Mouse (Mus musculus): ENCODE data around the gene Idnk. TPM values are rescaled to one million over a fixed set of nuclear protein-coding genes. Genes with fewer than 3 reads are reported as not detected.

The Idnk gene
- total and polyA plus RNA-seq, 3 experiments: 14.8 to 63.2 (median 46.7) TPM

- ATAC-seq (ENCODE audit: extremely low read depth, insufficient number of reproducible peaks, low FRiP score, poor library complexity, severe bottlenecking): no peak
- no peak overlapping the region for H3K4me3 ChIP-seq (ENCODE audit: low read depth, low read length)
- H3K27me3 ChIP-seq (ENCODE audit: insufficient read depth, low read length): no peaks in the 10 kb centered on the region
- H3K36me3 ChIP-seq (replicated peaks): no peaks in the 10 kb centered on the region
- no peaks in the 10 kb centered on the region for H3K4me1 ChIP-seq (ENCODE audit: insufficient read depth, low read depth, low read length)
- DNase-seq (ENCODE audit: low spot score): no peak
- no peaks in the 10 kb centered on the region for H3K9me3 ChIP-seq (replicated peaks)
- TF ChIP-seq POLR2AphosphoS5 (IDR thresholded peaks at IDR 0.05; ENCODE audit: insufficient replicate concordance, low read depth, low read length) (no peak), TAL1 (conservative IDR thresholded peaks at IDR 0.05; ENCODE audit: low read depth, low read length) (no peak), CTCF (IDR thresholded peaks at IDR 0.05; ENCODE audit: low read depth, low read length) (no peak), GATA1 (IDR thresholded peaks at IDR 0.05; ENCODE audit: borderline replicate concordance, low read length) (no peak), GATA2 (IDR thresholded peaks at IDR 0.05; ENCODE audit: borderline replicate concordance, low read depth, low read length) (no peak)
These were observed 40.6 kb upstream of the Idnk start for GRCm38 (mm10) chr13:58116801-58117200.

- ATAC-seq (ENCODE audit: extremely low read depth, insufficient number of reproducible peaks, low FRiP score, poor library complexity, severe bottlenecking): no peak
- TF ChIP-seq CTCF (IDR thresholded peaks at IDR 0.05; ENCODE audit: low read depth, low read length) (peak; percentile 21; the same call in 1 of the 2 replicates), GATA1 (IDR thresholded peaks at IDR 0.05; ENCODE audit: borderline replicate concordance, low read length) (no peak), POLR2AphosphoS5 (IDR thresholded peaks at IDR 0.05; ENCODE audit: insufficient replicate concordance, low read depth, low read length) (no peak)
- no peak for DNase-seq (ENCODE audit: low spot score)
These were observed 40.0 kb upstream of the Idnk start for GRCm38 (mm10) chr13:58117318-58118017.

GRCm38 (mm10) chr13:58122786-58123297 lies 34.6 kb upstream of the Idnk start:
- TF ChIP-seq GATA1 (IDR thresholded peaks at IDR 0.05; ENCODE audit: borderline replicate concordance, low read length) (no peak), CTCF (IDR thresholded peaks at IDR 0.05; ENCODE audit: low read depth, low read length) (no peak), POLR2AphosphoS5 (IDR thresholded peaks at IDR 0.05; ENCODE audit: insufficient replicate concordance, low read depth, low read length) (no peak), TAL1 (conservative IDR thresholded peaks at IDR 0.05; ENCODE audit: low read depth, low read length) (no peak), GATA2 (IDR thresholded peaks at IDR 0.05; ENCODE audit: borderline replicate concordance, low read depth, low read length) (no peak)

More at GRCm38 (mm10) chr13:58117318-58118017, 40.0 kb upstream of the Idnk start:
- no peak overlapping the region for H3K4me3 ChIP-seq (ENCODE audit: low read depth, low read length)
- no peaks in the 10 kb centered on the region for H3K4me1 ChIP-seq (ENCODE audit: insufficient read depth, low read depth, low read length)
- no peaks in the 10 kb centered on the region for H3K36me3 ChIP-seq (replicated peaks)
- H3K27me3 ChIP-seq (ENCODE audit: insufficient read depth, low read length): no peaks in the 10 kb centered on the region
- no peaks in the 10 kb centered on the region for H3K9me3 ChIP-seq (replicated peaks)

GRCm38 (mm10) chr13:58123381-58123780 lies 34.1 kb upstream of the Idnk start:
- DNase-seq (ENCODE audit: low spot score) (no peak), ATAC-seq (ENCODE audit: extremely low read depth, insufficient number of reproducible peaks, low FRiP score, poor library complexity, severe bottlenecking) (no peak)
- no peaks in the 10 kb centered on the region for H3K27me3 ChIP-seq (ENCODE audit: insufficient read depth, low read length)
- no peak for TF ChIP-seq GATA2 (IDR thresholded peaks at IDR 0.05; ENCODE audit: borderline replicate concordance, low read depth, low read length)
- TF ChIP-seq POLR2AphosphoS5 (IDR thresholded peaks at IDR 0.05; ENCODE audit: insufficient replicate concordance, low read depth, low read length): no peak
- no peak for TF ChIP-seq CTCF (IDR thresholded peaks at IDR 0.05; ENCODE audit: low read depth, low read length)
- TF ChIP-seq GATA1 (IDR thresholded peaks at IDR 0.05; ENCODE audit: borderline replicate concordance, low read length): no peak
- TF ChIP-seq TAL1 (conservative IDR thresholded peaks at IDR 0.05; ENCODE audit: low read depth, low read length): no peak
- no peak overlapping the region for H3K4me3 ChIP-seq (ENCODE audit: low read depth, low read length)
- H3K4me1 ChIP-seq (ENCODE audit: insufficient read depth, low read depth, low read length): peaks cover 19% of the 10 kb centered on the region
- no peaks in the 10 kb centered on the region for H3K9me3 ChIP-seq (replicated peaks)
- H3K36me3 ChIP-seq (replicated peaks): peaks cover 26% of the 10 kb centered on the region

More at GRCm38 (mm10) chr13:58122786-58123297, 34.6 kb upstream of the Idnk start:
- H3K9me3 ChIP-seq (replicated peaks): no peaks in the 10 kb centered on the region
- peaks cover 24% of the 10 kb centered on the region for H3K36me3 ChIP-seq (replicated peaks)
- H3K4me3 ChIP-seq (ENCODE audit: low read depth, low read length): no peak overlapping the region
- ATAC-seq (ENCODE audit: extremely low read depth, insufficient number of reproducible peaks, low FRiP score, poor library complexity, severe bottlenecking) (no peak), DNase-seq (ENCODE audit: low spot score) (no peak)
- peaks cover 19% of the 10 kb centered on the region for H3K4me1 ChIP-seq (ENCODE audit: insufficient read depth, low read depth, low read length)
- no peaks in the 10 kb centered on the region for H3K27me3 ChIP-seq (ENCODE audit: insufficient read depth, low read length)

- Histone ChIP-seq H3K27me3 (ENCODE audit: insufficient read depth, low read length) (no peaks in the 10 kb centered on the region), H3K4me1 (ENCODE audit: insufficient read depth, low read depth, low read length) (peaks cover 20% of the 10 kb centered on the region), H3K36me3 (replicated peaks) (peaks cover 26% of the 10 kb centered on the region), H3K9me3 (replicated peaks) (no peaks in the 10 kb centered on the region), H3K4me3 (ENCODE audit: low read depth, low read length) (no peak overlapping the region)
- DNase-seq (ENCODE audit: low spot score) (no peak), ATAC-seq (ENCODE audit: extremely low read depth, insufficient number of reproducible peaks, low FRiP score, poor library complexity, severe bottlenecking) (no peak)
- TF ChIP-seq CTCF (IDR thresholded peaks at IDR 0.05; ENCODE audit: low read depth, low read length): no peak
- TF ChIP-seq TAL1 (conservative IDR thresholded peaks at IDR 0.05; ENCODE audit: low read depth, low read length): no peak
- TF ChIP-seq GATA2 (IDR thresholded peaks at IDR 0.05; ENCODE audit: borderline replicate concordance, low read depth, low read length): no peak
- 0 out of 2 replicates have a peak, but pooled peaks have one; percentile 57 for TF ChIP-seq POLR2AphosphoS5 (IDR thresholded peaks at IDR 0.05; ENCODE audit: insufficient replicate concordance, low read depth, low read length)
- no peak for TF ChIP-seq GATA1 (IDR thresholded peaks at IDR 0.05; ENCODE audit: borderline replicate concordance, low read length)
These were observed 33.2 kb upstream of the Idnk start for GRCm38 (mm10) chr13:58124278-58124677.

GRCm38 (mm10) chr13:58124989-58125388 lies 32.5 kb upstream of the Idnk start:
- Histone ChIP-seq H3K4me1 (ENCODE audit: insufficient read depth, low read depth, low read length) (peaks cover 27% of the 10 kb centered on the region), H3K36me3 (replicated peaks) (peaks cover 26% of the 10 kb centered on the region), H3K9me3 (replicated peaks) (no peaks in the 10 kb centered on the region), H3K27me3 (ENCODE audit: insufficient read depth, low read length) (no peaks in the 10 kb centered on the region), H3K4me3 (ENCODE audit: low read depth, low read length) (no peak overlapping the region; the same call in 1 of the 2 replicates)
- ATAC-seq (ENCODE audit: extremely low read depth, insufficient number of reproducible peaks, low FRiP score, poor library complexity, severe bottlenecking) (no peak), DNase-seq (ENCODE audit: low spot score) (no peak)
- TF ChIP-seq CTCF (IDR thresholded peaks at IDR 0.05; ENCODE audit: low read depth, low read length): no peak
- no peak for TF ChIP-seq POLR2AphosphoS5 (IDR thresholded peaks at IDR 0.05; ENCODE audit: insufficient replicate concordance, low read depth, low read length)
- no peak for TF ChIP-seq GATA1 (IDR thresholded peaks at IDR 0.05; ENCODE audit: borderline replicate concordance, low read length)
- no peak for TF ChIP-seq GATA2 (IDR thresholded peaks at IDR 0.05; ENCODE audit: borderline replicate concordance, low read depth, low read length)
- no peak for TF ChIP-seq TAL1 (conservative IDR thresholded peaks at IDR 0.05; ENCODE audit: low read depth, low read length)

All from G1E (cell line).